Mouse (Mus musculus): ENCODE results near the gene Olfr61. TPM values are rescaled to one million over a fixed set of nuclear protein-coding genes. Genes with fewer than 3 reads are reported as not detected.
"Not testable (repeated sequence)": the region's sequence is repeated elsewhere in the genome, so short reads cannot be mapped to it uniquely, and the experiment has no call there.

Gene Olfr61
- not detected in 2 replicates for polyA plus RNA-seq (2015; fragmentation: Nextera tagmentation; extraction: Ambion mirVana)

GRCm38 (mm10) chr7:140628670-140629069 lies at the start of gene Olfr61:
Olfr61 (plus strand) TSS chr7:140628970.
- H3K4me1 ChIP-seq (ENCODE audit: control insufficient read depth, insufficient read depth, low read length); H3K36me3 ChIP-seq (ENCODE audit: control insufficient read depth, insufficient read depth, low read length): not testable (repeated sequence)

GRCm38 (mm10) chr7:140600969-140601368 lies 27.8 kb upstream of the Olfr61 start, which contains the start of gene Olfr46:
Olfr46 (plus strand) TSS chr7:140601269.
- not testable (repeated sequence) for H3K36me3 ChIP-seq (ENCODE audit: control insufficient read depth, insufficient read depth, low read length); H3K4me2 ChIP-seq (ENCODE audit: low read depth, low read length); H3K9ac ChIP-seq (ENCODE audit: low read length); H3K27ac ChIP-seq (ENCODE audit: low read length); H3K27me3 ChIP-seq (ENCODE audit: control insufficient read depth, insufficient read depth, low read length); ATAC-seq (ENCODE audit: insufficient read depth, low FRiP score); H3K4me3 ChIP-seq (replicated peaks; ENCODE audit: low read length); H3K4me1 ChIP-seq (ENCODE audit: control insufficient read depth, insufficient read depth, low read length); H3K9me3 ChIP-seq (replicated peaks; ENCODE audit: control insufficient read depth, low read length)
- WGBS: 75% methylated on average over 2 of the region's 2 CpGs

More at GRCm38 (mm10) chr7:140628670-140629069, at the start of gene Olfr61:
- not testable (repeated sequence) for H3K9me3 ChIP-seq (replicated peaks; ENCODE audit: control insufficient read depth, low read length); H3K9ac ChIP-seq (ENCODE audit: low read length); ATAC-seq (ENCODE audit: insufficient read depth, low FRiP score); H3K27ac ChIP-seq (ENCODE audit: low read length); H3K4me2 ChIP-seq (ENCODE audit: low read depth, low read length); H3K4me3 ChIP-seq (replicated peaks; ENCODE audit: low read length); H3K27me3 ChIP-seq (ENCODE audit: control insufficient read depth, insufficient read depth, low read length)
- WGBS: 83% methylated on average over 3 of the region's 3 CpGs

GRCm38 (mm10) chr7:140630559-140630958 lies 1.8 kb downstream of the Olfr61 start:
- WGBS: 79% methylated on average over 1 of the region's 1 CpGs
- no peak for ATAC-seq (ENCODE audit: insufficient read depth, low FRiP score)
- H3K27ac ChIP-seq (ENCODE audit: low read length): no peak overlapping the region
- no peaks in the 10 kb centered on the region for H3K9me3 ChIP-seq (replicated peaks; ENCODE audit: control insufficient read depth, low read length)
- no peak overlapping the region for H3K4me3 ChIP-seq (replicated peaks; ENCODE audit: low read length)
- H3K4me1 ChIP-seq (ENCODE audit: control insufficient read depth, insufficient read depth, low read length): no peaks in the 10 kb centered on the region
- H3K36me3 ChIP-seq (ENCODE audit: control insufficient read depth, insufficient read depth, low read length): no peaks in the 10 kb centered on the region
- no peak overlapping the region for H3K4me2 ChIP-seq (ENCODE audit: low read depth, low read length)
- no peak overlapping the region for H3K9ac ChIP-seq (ENCODE audit: low read length)
- H3K27me3 ChIP-seq (ENCODE audit: control insufficient read depth, insufficient read depth, low read length): no peaks in the 10 kb centered on the region

GRCm38 (mm10) chr7:140646152-140646551 lies 17.4 kb downstream of the Olfr61 start, which contains the start of gene Olfr53:
Olfr53 (plus strand) TSS chr7:140646452.
- Histone ChIP-seq H3K27ac (ENCODE audit: low read length) (no peak within 1 kb of the TSS), H3K27me3 (ENCODE audit: control insufficient read depth, insufficient read depth, low read length) (no peaks in the 10 kb centered on the region), H3K4me1 (ENCODE audit: control insufficient read depth, insufficient read depth, low read length) (no peaks in the 10 kb centered on the region), H3K4me2 (ENCODE audit: low read depth, low read length) (no peak within 1 kb of the TSS), H3K4me3 (replicated peaks; ENCODE audit: low read length) (no peak within 1 kb of the TSS), H3K9me3 (replicated peaks; ENCODE audit: control insufficient read depth, low read length) (no peaks in the 10 kb centered on the region), H3K9ac (ENCODE audit: low read length) (no peak within 1 kb of the TSS), H3K36me3 (ENCODE audit: control insufficient read depth, insufficient read depth, low read length) (no peaks in the 10 kb centered on the region)
- WGBS: 96% methylated on average over 1 of the region's 1 CpGs
- no peak for ATAC-seq (ENCODE audit: insufficient read depth, low FRiP score)

- Histone ChIP-seq H3K4me3 (replicated peaks; ENCODE audit: low read length) (no peak within 1 kb of the TSS), H3K9me3 (replicated peaks; ENCODE audit: control insufficient read depth, low read length) (no peaks in the 10 kb centered on the region), H3K27ac (ENCODE audit: low read length) (no peak within 1 kb of the TSS), H3K4me1 (ENCODE audit: control insufficient read depth, insufficient read depth, low read length) (no peaks in the 10 kb centered on the region), H3K9ac (ENCODE audit: low read length) (no peak within 1 kb of the TSS), H3K36me3 (ENCODE audit: control insufficient read depth, insufficient read depth, low read length) (no peaks in the 10 kb centered on the region), H3K4me2 (ENCODE audit: low read depth, low read length) (no peak within 1 kb of the TSS), H3K27me3 (ENCODE audit: control insufficient read depth, insufficient read depth, low read length) (no peaks in the 10 kb centered on the region)
- no peak for ATAC-seq (ENCODE audit: insufficient read depth, low FRiP score)
- 76% methylated on average over 4 of the region's 4 CpGs for WGBS
Observed at GRCm38 (mm10) chr7:140659630-140660029, 30.9 kb downstream of the Olfr61 start, which contains the start of gene Olfr539. Olfr539 (plus strand) TSS chr7:140659930.

- WGBS: 80% methylated on average over 3 of the region's 3 CpGs
- not testable (repeated sequence) for H3K27ac ChIP-seq (ENCODE audit: low read length); H3K4me3 ChIP-seq (replicated peaks; ENCODE audit: low read length); H3K9ac ChIP-seq (ENCODE audit: low read length); H3K9me3 ChIP-seq (replicated peaks; ENCODE audit: control insufficient read depth, low read length); H3K36me3 ChIP-seq (ENCODE audit: control insufficient read depth, insufficient read depth, low read length); H3K4me2 ChIP-seq (ENCODE audit: low read depth, low read length); H3K27me3 ChIP-seq (ENCODE audit: control insufficient read depth, insufficient read depth, low read length); H3K4me1 ChIP-seq (ENCODE audit: control insufficient read depth, insufficient read depth, low read length); ATAC-seq (ENCODE audit: insufficient read depth, low FRiP score)
Observed at GRCm38 (mm10) chr7:140670693-140671092, 41.9 kb downstream of the Olfr61 start.

GRCm38 (mm10) chr7:140675863-140676262 lies 47.1 kb downstream of the Olfr61 start:
- 0 out of 2 replicates have a peak, but pooled peaks cover 3% of the 10 kb centered on the region for H3K9me3 ChIP-seq (replicated peaks; ENCODE audit: control insufficient read depth, low read length)

GRCm38 (mm10) chr7:140679591-140679990 lies 50.8 kb downstream of the Olfr61 start:
- H3K4me2 ChIP-seq (ENCODE audit: low read depth, low read length); H3K9me3 ChIP-seq (replicated peaks; ENCODE audit: control insufficient read depth, low read length); H3K36me3 ChIP-seq (ENCODE audit: control insufficient read depth, insufficient read depth, low read length); H3K27ac ChIP-seq (ENCODE audit: low read length); H3K4me1 ChIP-seq (ENCODE audit: control insufficient read depth, insufficient read depth, low read length); ATAC-seq (ENCODE audit: insufficient read depth, low FRiP score); H3K4me3 ChIP-seq (replicated peaks; ENCODE audit: low read length); H3K27me3 ChIP-seq (ENCODE audit: control insufficient read depth, insufficient read depth, low read length); H3K9ac ChIP-seq (ENCODE audit: low read length): not testable (repeated sequence)
- WGBS: 67% methylated on average over 4 of the region's 4 CpGs

More at GRCm38 (mm10) chr7:140675863-140676262, 47.1 kb downstream of the Olfr61 start:
- Histone ChIP-seq H3K4me1 (ENCODE audit: control insufficient read depth, insufficient read depth, low read length) (no peaks in the 10 kb centered on the region), H3K27ac (ENCODE audit: low read length) (no peak overlapping the region), H3K4me3 (replicated peaks; ENCODE audit: low read length) (no peak overlapping the region), H3K9ac (ENCODE audit: low read length) (no peak overlapping the region), H3K27me3 (ENCODE audit: control insufficient read depth, insufficient read depth, low read length) (no peaks in the 10 kb centered on the region), H3K4me2 (ENCODE audit: low read depth, low read length) (peak overlapping the region; percentile 40), H3K36me3 (ENCODE audit: control insufficient read depth, insufficient read depth, low read length) (no peaks in the 10 kb centered on the region)
- ATAC-seq (ENCODE audit: insufficient read depth, low FRiP score): no peak
- 3% methylated on average over 6 of the region's 6 CpGs for WGBS

- H3K27me3 ChIP-seq (ENCODE audit: control insufficient read depth, insufficient read depth, low read length): no peaks in the 10 kb centered on the region
- no peak within 1 kb of the TSS for H3K4me3 ChIP-seq (replicated peaks; ENCODE audit: low read length)
- H3K4me1 ChIP-seq (ENCODE audit: control insufficient read depth, insufficient read depth, low read length): no peaks in the 10 kb centered on the region
- no peak for ATAC-seq (ENCODE audit: insufficient read depth, low FRiP score)
- H3K9me3 ChIP-seq (replicated peaks; ENCODE audit: control insufficient read depth, low read length): no peaks in the 10 kb centered on the region
- no peak within 1 kb of the TSS for H3K9ac ChIP-seq (ENCODE audit: low read length)
- WGBS: 87% methylated on average over 1 of the region's 1 CpGs
- H3K4me2 ChIP-seq (ENCODE audit: low read depth, low read length): no peak within 1 kb of the TSS
- no peaks in the 10 kb centered on the region for H3K36me3 ChIP-seq (ENCODE audit: control insufficient read depth, insufficient read depth, low read length)
- no peak within 1 kb of the TSS for H3K27ac ChIP-seq (ENCODE audit: low read length)
Observed at GRCm38 (mm10) chr7:140681651-140682050, 52.9 kb downstream of the Olfr61 start, which contains the start of gene Olfr45. Olfr45 (plus strand) TSS chr7:140681951.

Measured in stomach, embryonic 16.5 days (tissue).